Mouse (Mus musculus) liver, embryonic 12.5 days (tissue): ENCODE measurements around the gene Col6a4. TPM values are rescaled to one million over a fixed set of nuclear protein-coding genes. Genes with fewer than 3 reads are reported as not detected.

ENCODE experiments used
- ATAC-seq: fragments of 200-750 bp; cut with Nextera tagmentation; 2 replicates; pipeline ENCODE4 v1.8.0; 2017; ENCODE audit warnings: moderate number of reproducible peaks, mild to moderate bottlenecking, moderate library complexity
- H3K27ac ChIP-seq: fragments of 300-500 bp; sonication (generic); 2 replicates; pipeline ENCODE4 v1.5.1; 2016; ENCODE audit warnings: mild to moderate bottlenecking
- H3K27me3 ChIP-seq: fragments of 300-500 bp; sonication (generic); replicated peaks from 2 replicates; pipeline ENCODE4 v1.6.1; 2016; ENCODE audit warnings: mild to moderate bottlenecking, moderate library complexity
- H3K36me3 ChIP-seq: fragments of 300-500 bp; sonication (generic); 2 replicates; pipeline ENCODE4 v1.6.1; 2016; ENCODE audit warnings: mild to moderate bottlenecking, moderate library complexity
- H3K4me1 ChIP-seq: fragments of 300-500 bp; sonication (generic); 2 replicates; pipeline ENCODE4 v1.6.1; 2016
- H3K4me2 ChIP-seq: fragments of 300-500 bp; sonication (generic); 2 replicates; pipeline ENCODE4 v1.6.1; 2016; ENCODE audit warnings: mild to moderate bottlenecking, moderate library complexity
- H3K4me3 ChIP-seq: fragments of 300-500 bp; sonication (generic); 2 replicates; pipeline ENCODE4 v1.5.1; 2016; ENCODE audit warnings: mild to moderate bottlenecking, moderate library complexity
- H3K9ac ChIP-seq: fragments of 300-500 bp; sonication (generic); 2 replicates; pipeline ENCODE4 v1.6.1; 2016; ENCODE audit warnings: mild to moderate bottlenecking, moderate library complexity
- H3K9me3 ChIP-seq: fragments of 300-500 bp; sonication (generic); replicated peaks from 2 replicates; pipeline ENCODE4 v1.6.1; 2016; ENCODE audit warnings: mild to moderate bottlenecking, moderate library complexity
- WGBS: fragments of 180-500 bp; shearing (Covaris S2); methylation state at CpG from one replicate; pipeline ENCODE4 v1.1.7; 2016; ENCODE audit not compliant: insufficient replicate concordance; 5-methylcytosine and 5-hydroxymethylcytosine counted together
- polyA plus RNA-seq: library from polyadenylated mRNA; unstranded; fragments of >200 nt; fragmentation: Nextera tagmentation; extraction: Ambion mirVana; gene quantifications from 2 replicates; pipeline ENCODE4 v1.2.1, GENCODE M21; 2016

Gene Col6a4
- polyA plus RNA-seq, 1 experiment from 2014 or later = 0.01 TPM

GRCm38 (mm10) chr9:106112770-106113423, 16.3 kb upstream of the Col6a4 start:
- WGBS = 37% methylated on average over 10 of the region's 10 CpGs
- ATAC-seq = no peak

DNA sequence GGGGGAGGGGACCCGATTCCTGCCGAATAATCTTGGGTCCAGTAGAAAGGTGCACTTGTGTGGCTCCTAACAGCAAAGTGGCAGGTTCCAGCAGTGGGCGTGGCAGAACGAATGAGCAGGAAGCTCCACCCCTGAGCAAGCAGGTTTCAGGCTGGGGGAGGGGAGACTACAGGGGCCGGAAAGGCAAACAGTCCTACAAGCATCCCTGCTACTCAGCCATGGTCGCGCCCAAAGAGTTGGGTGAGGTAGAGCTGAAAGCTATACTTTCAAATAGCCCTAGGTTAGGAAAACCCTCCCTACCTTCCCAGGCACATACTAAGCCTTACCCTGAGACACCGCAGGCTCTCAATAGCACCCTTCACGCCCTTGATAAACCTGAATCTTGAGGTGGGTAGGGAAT, 9.7 kb upstream of the Col6a4 start:
- no peak overlapping the region for H3K4me2 ChIP-seq
- H3K27ac ChIP-seq = no peak overlapping the region
- H3K4me3 ChIP-seq = no peak overlapping the region
- no peak for ATAC-seq
- no peaks in the 10 kb centered on the region for H3K36me3 ChIP-seq
- peaks cover 9% of the 10 kb centered on the region; the same call in 1 of the 2 replicates for H3K9me3 ChIP-seq
- 70% methylated on average over 9 of the region's 9 CpGs for WGBS
- H3K27me3 ChIP-seq = no peaks in the 10 kb centered on the region
- H3K9ac ChIP-seq = no peak overlapping the region
- no peaks in the 10 kb centered on the region for H3K4me1 ChIP-seq

More at GRCm38 (mm10) chr9:106112770-106113423, 16.3 kb upstream of the Col6a4 start:
- Histone ChIP-seq H3K4me3 (no peak overlapping the region), H3K27me3 (no peaks in the 10 kb centered on the region), H3K4me2 (no peak overlapping the region), H3K4me1 (no peaks in the 10 kb centered on the region), H3K9ac (no peak overlapping the region), H3K36me3 (no peaks in the 10 kb centered on the region), H3K27ac (no peak overlapping the region), H3K9me3 (peaks cover 14% of the 10 kb centered on the region; the same call in 1 of the 2 replicates)

DNA sequence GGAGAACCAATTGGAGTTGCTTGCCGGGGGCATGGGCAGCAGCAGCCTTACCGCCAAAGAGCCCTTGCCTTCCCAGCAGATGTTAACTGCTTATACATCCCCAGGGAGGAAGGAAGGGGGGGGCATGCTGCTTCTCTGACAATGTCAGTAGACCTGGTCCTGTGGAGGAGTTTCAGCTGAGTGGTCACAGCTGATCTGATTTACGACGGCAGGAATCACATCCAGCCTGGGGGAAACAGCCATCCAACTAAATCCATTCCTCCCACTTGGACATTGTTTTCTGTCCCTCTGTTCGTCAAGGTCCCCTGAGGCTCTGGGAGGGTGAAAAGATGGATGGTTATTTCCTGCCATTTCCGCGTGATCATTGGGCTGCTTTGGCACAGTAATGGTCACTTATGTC, 7.8 kb upstream of the Col6a4 start:
- ATAC-seq = no peak

GRCm38 (mm10) chr9:106101166-106101565, 4.6 kb upstream of the Col6a4 start:
- H3K27me3 ChIP-seq = no peaks in the 10 kb centered on the region
- no peak overlapping the region for H3K4me2 ChIP-seq
- WGBS = 57% methylated on average over 5 of the region's 5 CpGs
- no peaks in the 10 kb centered on the region for H3K36me3 ChIP-seq
- H3K4me3 ChIP-seq = no peak overlapping the region
- no peak overlapping the region for H3K27ac ChIP-seq
- H3K9me3 ChIP-seq = 0 out of 2 replicates have a peak, but pooled peaks cover 3% of the 10 kb centered on the region
- no peak overlapping the region for H3K9ac ChIP-seq
- no peaks in the 10 kb centered on the region for H3K4me1 ChIP-seq
- ATAC-seq = no peak

More for the DNA sequence above, 7.8 kb upstream of the Col6a4 start:
- H3K27me3 ChIP-seq = no peaks in the 10 kb centered on the region
- H3K36me3 ChIP-seq = no peaks in the 10 kb centered on the region
- H3K4me2 ChIP-seq = no peak overlapping the region
- H3K4me3 ChIP-seq = no peak overlapping the region
- no peak overlapping the region for H3K9ac ChIP-seq
- peaks cover 3% of the 10 kb centered on the region; the same call in 1 of the 2 replicates for H3K9me3 ChIP-seq
- no peak overlapping the region for H3K27ac ChIP-seq
- WGBS = 72% methylated on average over 7 of the region's 7 CpGs
- no peaks in the 10 kb centered on the region for H3K4me1 ChIP-seq

DNA sequence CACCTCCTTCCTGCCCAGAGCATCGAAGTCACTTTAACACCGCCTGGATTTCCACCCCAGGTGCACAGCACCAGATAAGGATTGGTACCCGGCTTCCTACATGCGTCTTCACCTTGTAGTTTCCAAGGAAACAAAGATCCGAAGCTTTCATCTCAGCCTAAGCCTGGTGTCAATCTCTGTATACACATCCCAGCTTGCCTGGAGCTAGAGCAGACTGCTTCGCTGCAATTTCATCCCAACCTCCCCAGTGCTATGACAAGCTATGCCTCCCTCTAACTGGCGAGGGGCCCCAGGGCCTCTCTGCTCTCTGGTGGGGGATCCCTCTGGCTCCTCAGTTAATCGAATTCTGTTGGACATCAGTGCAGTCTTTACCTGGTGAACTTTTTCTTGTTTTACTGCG, 3.7 kb upstream of the Col6a4 start:
- Histone ChIP-seq H3K4me1 (no peaks in the 10 kb centered on the region), H3K27ac (no peak overlapping the region), H3K4me2 (no peak overlapping the region), H3K36me3 (no peaks in the 10 kb centered on the region), H3K9ac (no peak overlapping the region), H3K27me3 (no peaks in the 10 kb centered on the region), H3K4me3 (no peak overlapping the region), H3K9me3 (0 out of 2 replicates have a peak, but pooled peaks cover 3% of the 10 kb centered on the region)
- no peak for ATAC-seq
- 61% methylated on average over 9 of the region's 9 CpGs for WGBS

DNA sequence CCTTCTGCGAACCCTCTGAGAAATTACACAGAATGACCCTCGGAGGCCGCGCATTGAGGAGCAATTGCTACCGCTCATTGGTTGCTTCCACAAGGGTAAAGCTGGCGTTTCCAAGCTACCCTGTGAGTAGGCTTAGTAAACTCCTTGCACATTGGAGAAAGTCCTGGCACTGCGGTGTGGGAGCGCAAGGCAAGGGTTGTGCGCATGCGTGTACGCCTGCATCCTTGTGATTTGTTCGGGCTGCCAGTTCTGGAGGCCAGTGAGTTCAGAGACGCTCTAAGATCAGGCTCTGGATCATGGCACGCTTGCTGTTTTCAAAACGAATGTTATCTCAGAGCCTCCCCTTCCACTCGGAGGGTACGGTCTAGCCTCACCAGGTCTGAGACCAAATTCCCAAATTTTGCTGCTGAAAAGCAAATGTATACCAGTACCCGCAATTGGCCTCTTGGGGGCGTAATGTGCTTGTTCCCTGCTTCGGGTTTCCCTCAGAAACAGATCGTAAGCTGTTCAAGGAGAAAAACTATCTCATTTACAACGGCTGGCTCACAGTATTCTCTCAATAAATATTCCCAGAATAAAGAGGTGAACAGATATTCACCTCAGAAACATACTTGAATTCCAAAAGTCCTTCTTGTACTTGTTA, 2.9 kb upstream of the Col6a4 start:
- H3K9me3 ChIP-seq = no peaks in the 10 kb centered on the region
- H3K27me3 ChIP-seq = no peaks in the 10 kb centered on the region
- WGBS = 63% methylated on average over 22 of the region's 22 CpGs
- no peak overlapping the region for H3K4me2 ChIP-seq
- no peaks in the 10 kb centered on the region for H3K36me3 ChIP-seq
- H3K27ac ChIP-seq = no peak overlapping the region
- H3K4me1 ChIP-seq = no peaks in the 10 kb centered on the region
- no peak for ATAC-seq
- no peak overlapping the region for H3K4me3 ChIP-seq
- H3K9ac ChIP-seq = no peak overlapping the region

DNA sequence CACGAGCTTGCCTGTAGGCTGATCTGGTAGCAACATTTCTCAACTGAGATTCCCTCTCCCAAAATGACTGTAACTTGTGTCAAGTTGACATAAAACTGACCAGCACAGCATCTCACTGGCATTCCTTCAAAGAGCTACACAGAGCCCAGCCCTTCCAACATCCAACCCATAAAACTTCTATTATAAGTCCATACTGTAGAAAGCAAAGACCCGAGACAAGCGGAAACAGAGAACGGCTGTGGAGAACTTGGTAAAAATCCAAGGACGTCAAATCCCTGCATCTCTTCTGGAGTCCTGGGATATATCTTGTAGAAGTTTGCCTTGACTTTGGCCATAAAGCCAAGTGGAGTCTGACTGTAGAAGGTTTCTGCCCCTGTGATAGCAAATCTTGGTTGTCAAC, 15.1 kb downstream of the Col6a4 start:
- H3K27me3 ChIP-seq = no peaks in the 10 kb centered on the region
- 74% methylated on average over 5 of the region's 5 CpGs for WGBS
- no peak for ATAC-seq
- H3K4me2 ChIP-seq = no peak overlapping the region
- no peaks in the 10 kb centered on the region for H3K36me3 ChIP-seq
- H3K9ac ChIP-seq = no peak overlapping the region
- H3K9me3 ChIP-seq = no peaks in the 10 kb centered on the region
- no peak overlapping the region for H3K4me3 ChIP-seq
- no peaks in the 10 kb centered on the region for H3K4me1 ChIP-seq
- H3K27ac ChIP-seq = no peak overlapping the region

GRCm38 (mm10) chr9:106080261-106081033, 16.1 kb downstream of the Col6a4 start:
- H3K27ac ChIP-seq = no peak overlapping the region
- H3K27me3 ChIP-seq = no peaks in the 10 kb centered on the region
- H3K4me2 ChIP-seq = no peak overlapping the region
- no peaks in the 10 kb centered on the region for H3K36me3 ChIP-seq
- no peak overlapping the region for H3K4me3 ChIP-seq
- no peaks in the 10 kb centered on the region for H3K4me1 ChIP-seq
- H3K9ac ChIP-seq = no peak overlapping the region
- 49% methylated on average over 12 of the region's 12 CpGs for WGBS
- no peaks in the 10 kb centered on the region for H3K9me3 ChIP-seq
- no peak for ATAC-seq

- Histone ChIP-seq H3K4me3 (no peak overlapping the region), H3K27me3 (no peaks in the 10 kb centered on the region), H3K4me2 (no peak overlapping the region), H3K9ac (no peak overlapping the region), H3K36me3 (no peaks in the 10 kb centered on the region), H3K27ac (no peak overlapping the region), H3K4me1 (no peaks in the 10 kb centered on the region), H3K9me3 (no peaks in the 10 kb centered on the region)
- no peak for ATAC-seq
- WGBS = 62% methylated on average over 3 of the region's 3 CpGs
These were observed 18.6 kb downstream of the Col6a4 start for GRCm38 (mm10) chr9:106077953-106078352.

DNA sequence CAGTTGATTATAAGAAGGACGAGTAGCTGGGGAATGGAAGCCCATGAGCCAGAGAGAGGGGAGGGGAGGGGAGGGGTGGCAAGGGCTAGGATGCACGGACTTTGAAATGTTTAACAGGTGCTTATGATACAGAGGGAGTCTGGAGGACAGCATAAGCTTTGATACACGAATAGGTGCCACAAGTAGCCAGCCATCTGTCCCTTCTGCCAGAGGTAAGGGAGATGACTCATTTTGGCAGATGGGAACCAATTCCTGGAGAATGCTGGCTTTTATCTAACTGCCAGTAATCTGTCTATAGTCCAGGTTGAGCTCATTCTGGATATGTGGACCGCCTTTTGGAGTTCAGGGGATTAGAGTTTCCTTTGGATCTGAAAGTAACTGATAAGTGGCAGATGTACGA, 20.3 kb downstream of the Col6a4 start:
- Histone ChIP-seq H3K4me3 (no peak overlapping the region), H3K27me3 (no peaks in the 10 kb centered on the region), H3K4me1 (no peaks in the 10 kb centered on the region), H3K36me3 (no peaks in the 10 kb centered on the region), H3K27ac (no peak overlapping the region), H3K9ac (no peak overlapping the region), H3K9me3 (no peaks in the 10 kb centered on the region), H3K4me2 (no peak overlapping the region)
- ATAC-seq = no peak
- WGBS = 57% methylated on average over 5 of the region's 5 CpGs

DNA sequence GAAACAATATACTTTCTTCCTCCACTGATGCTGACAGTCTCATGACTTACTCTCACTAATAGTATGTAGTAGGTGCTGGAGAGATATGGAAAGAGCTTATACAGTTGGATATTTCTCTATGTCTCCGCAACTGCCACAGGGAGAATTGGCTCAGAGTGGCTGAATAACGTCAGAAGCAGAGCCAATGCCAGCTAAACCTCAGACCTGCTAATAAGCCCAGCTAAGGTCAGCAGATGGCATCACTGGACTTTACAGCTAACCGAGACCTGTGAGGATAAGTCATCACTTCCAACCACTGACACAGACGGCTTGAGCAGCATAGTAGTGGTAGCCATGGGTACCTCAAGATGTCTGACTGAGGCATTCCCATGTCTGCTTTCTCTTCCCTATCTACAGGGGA, 22.6 kb downstream of the Col6a4 start:
- 0 out of 2 replicates have a peak, but pooled peaks cover 4% of the 10 kb centered on the region for H3K9me3 ChIP-seq
- no peaks in the 10 kb centered on the region for H3K4me1 ChIP-seq
- H3K36me3 ChIP-seq = no peaks in the 10 kb centered on the region
- no peak overlapping the region for H3K9ac ChIP-seq
- H3K27me3 ChIP-seq = no peaks in the 10 kb centered on the region
- WGBS = 59% methylated on average over 4 of the region's 4 CpGs
- H3K4me2 ChIP-seq = no peak overlapping the region
- no peak overlapping the region for H3K4me3 ChIP-seq
- no peak overlapping the region for H3K27ac ChIP-seq
- ATAC-seq = no peak

DNA sequence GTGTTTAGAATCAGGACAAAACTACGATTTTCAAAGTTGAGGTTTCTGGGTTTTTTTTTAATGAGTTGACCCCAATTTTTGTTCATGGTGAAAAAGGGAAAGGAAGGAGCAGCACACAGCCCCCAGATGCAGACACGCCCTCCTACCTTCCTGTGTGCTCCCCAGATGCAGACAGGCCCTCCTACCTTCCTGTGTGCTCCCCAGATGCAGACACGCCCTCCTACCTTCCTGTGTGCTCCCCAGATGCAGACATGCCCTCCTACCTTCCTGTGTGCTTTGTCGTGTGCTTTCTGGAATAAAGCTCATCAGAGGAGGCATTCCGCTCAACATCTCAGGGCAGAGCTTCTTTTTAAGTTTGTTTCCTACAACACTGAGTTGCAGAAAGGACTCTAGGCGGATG, 24.9 kb downstream of the Col6a4 start:
- H3K4me1 ChIP-seq = no peaks in the 10 kb centered on the region
- H3K4me2 ChIP-seq = no peak overlapping the region
- H3K27me3 ChIP-seq = no peaks in the 10 kb centered on the region
- no peak overlapping the region for H3K27ac ChIP-seq
- 0 out of 2 replicates have a peak, but pooled peaks cover 4% of the 10 kb centered on the region for H3K9me3 ChIP-seq
- 47% methylated on average over 6 of the region's 6 CpGs for WGBS
- H3K36me3 ChIP-seq = no peaks in the 10 kb centered on the region
- no peak overlapping the region for H3K9ac ChIP-seq
- H3K4me3 ChIP-seq = no peak overlapping the region
- ATAC-seq = no peak
